Mouse (Mus musculus) lung, postnatal 0 days (tissue): Measurements from ENCODE around the gene Duox1. TPM values are rescaled to one million over a fixed set of nuclear protein-coding genes. Genes with fewer than 3 reads are reported as not detected.
A peak's percentile ranks its signal among the peaks of the same experiment; 100 is the strongest.
"Not testable (repeated sequence)": the region's sequence is repeated elsewhere in the genome, so short reads cannot be mapped to it uniquely, and the experiment has no call there.

Experiments used
- ATAC-seq: fragments of 200-750 bp; cut with Nextera tagmentation; 2 replicates; pipeline ENCODE4 v1.8.0; 2017; ENCODE audit warnings: moderate library complexity
- DNase-seq: peaks from one replicate; pipeline ENCODE4 v3.0.0-alpha.2; 2016; ENCODE audit warnings: low spot score
- H3K27ac ChIP-seq: fragments of 300-500 bp; sonication (generic); 2 replicates; pipeline ENCODE4 v1.5.1; 2014; ENCODE audit warnings: antibody characterized with exemption, mild to moderate bottlenecking, low read length, mixed read lengths
- H3K27me3 ChIP-seq: fragments of 300-500 bp; sonication (generic); replicated peaks from 2 replicates; pipeline ENCODE4 v1.6.1; 2014; ENCODE audit warnings: low read length, mixed read lengths; ENCODE audit not compliant: insufficient read depth
- H3K36me3 ChIP-seq: fragments of 300-500 bp; sonication (generic); 2 replicates; pipeline ENCODE4 v1.6.1; 2014; ENCODE audit warnings: low read length, mixed read lengths; ENCODE audit not compliant: insufficient read depth
- H3K4me1 ChIP-seq: fragments of 300-500 bp; sonication (generic); 2 replicates; pipeline ENCODE4 v1.6.1; 2014; ENCODE audit warnings: antibody characterized with exemption, low read depth, low read length, mixed read lengths; ENCODE audit not compliant: insufficient read depth
- H3K4me2 ChIP-seq: fragments of 300-500 bp; sonication (generic); replicated peaks from 2 replicates; pipeline ENCODE4 v1.6.1; 2014; ENCODE audit warnings: low read depth, mild to moderate bottlenecking, low read length, moderate library complexity, mixed read lengths
- H3K4me3 ChIP-seq: fragments of 300-500 bp; sonication (generic); 2 replicates; pipeline ENCODE4 v1.5.1; 2014; ENCODE audit warnings: low read depth, low read length
- H3K9ac ChIP-seq: fragments of 300-500 bp; sonication (generic); replicated peaks from 2 replicates; pipeline ENCODE4 v1.6.1; 2014; ENCODE audit warnings: low read depth, mild to moderate bottlenecking
- H3K9me3 ChIP-seq: fragments of 300-500 bp; sonication (generic); 2 replicates; pipeline ENCODE4 v1.6.1; 2016; ENCODE audit warnings: low read length, mixed read lengths
- CTCF ChIP-seq: IDR thresholded peaks from 2 replicates; pipeline ENCODE4 v1.5.1; 2016; ENCODE audit warnings: antibody characterized with exemption, mild to moderate bottlenecking
- EP300 ChIP-seq: IDR thresholded peaks from 2 replicates; pipeline ENCODE4 v1.6.1; 2016; ENCODE audit warnings: antibody characterized with exemption, mild to moderate bottlenecking, control low read depth
- WGBS: fragments of 180-500 bp; shearing (Covaris S2); extraction: QIAGEN DNeasy Blood & Tissue Kit; methylation state at CpG from one replicate; pipeline ENCODE4 v1.1.7; 2014; 5-methylcytosine and 5-hydroxymethylcytosine counted together
- polyA plus RNA-seq: library from polyadenylated mRNA; unstranded; fragments of >200 nt; fragmentation: Nextera tagmentation; extraction: Ambion mirVana; gene quantifications from 2 replicates; pipeline ENCODE4 v1.2.1, GENCODE M21; 2015

Duox1 gene
- polyA plus RNA-seq, 1 experiment from 2014 or later, result 0.06 TPM

GRCm38 (mm10) chr2:122380768-122381311 is 65.4 kb downstream of the Duox1 start:
- WGBS, result 11% methylated on average over 11 of the region's 11 CpGs
- H3K27me3 ChIP-seq, result no peaks in the 10 kb centered on the region
- no peaks in the 10 kb centered on the region for H3K36me3 ChIP-seq
- 0 out of 2 replicates have a peak overlapping the region, but pooled peaks have one; percentile 6 for H3K4me3 ChIP-seq
- no peaks in the 10 kb centered on the region for H3K9me3 ChIP-seq
- DNase-seq (peak; percentile 81), ATAC-seq (no peak)
- no peaks in the 10 kb centered on the region for H3K4me1 ChIP-seq
- H3K27ac ChIP-seq, result no peak overlapping the region
- H3K4me2 ChIP-seq, result peak overlapping the region; percentile 41
- H3K9ac ChIP-seq, result no peak overlapping the region
- TF ChIP-seq EP300, result no peak
- peak; percentile 77 for TF ChIP-seq CTCF

DNA sequence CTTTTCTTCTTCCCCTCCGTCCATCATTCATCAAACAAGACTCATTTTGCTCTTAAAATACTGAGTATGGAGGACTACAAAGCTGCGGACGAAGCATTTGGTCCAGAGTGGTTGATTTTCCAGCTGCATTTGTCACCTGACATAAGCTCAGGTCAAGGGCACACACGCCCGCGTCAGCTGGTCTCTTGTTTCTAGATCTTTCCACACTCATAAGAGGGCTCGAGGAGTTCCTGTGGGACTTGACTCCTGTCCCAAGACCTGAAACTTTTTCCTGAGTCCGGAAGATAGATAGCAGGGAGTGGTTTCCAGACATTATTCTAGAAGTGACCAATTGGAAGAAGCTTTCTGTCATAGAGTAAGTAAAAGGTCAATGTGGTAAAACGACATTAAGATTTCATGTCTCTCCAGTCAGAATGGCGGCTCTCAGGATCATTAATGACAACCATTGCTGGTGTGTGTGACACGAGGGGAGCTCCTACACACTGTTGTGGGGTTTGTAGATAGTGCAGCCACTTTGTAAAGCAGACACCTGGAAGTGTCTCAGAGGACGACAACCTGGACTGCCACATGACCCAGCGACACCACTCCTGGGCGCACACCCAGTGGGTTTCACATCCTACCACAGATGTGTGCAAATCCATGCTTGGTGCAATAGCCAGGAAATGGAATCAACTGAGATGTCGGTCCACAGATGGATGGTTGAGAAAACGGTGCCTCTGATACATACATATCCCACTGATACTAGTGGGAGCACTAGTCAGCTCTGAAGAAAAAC is 66.0 kb downstream of the Duox1 start:
- no peak overlapping the region for H3K4me2 ChIP-seq
- WGBS, result 55% methylated on average over 16 of the region's 16 CpGs
- H3K9ac ChIP-seq, result no peak overlapping the region
- no peaks in the 10 kb centered on the region for H3K36me3 ChIP-seq
- H3K4me3 ChIP-seq, result no peak overlapping the region
- H3K4me1 ChIP-seq, result no peaks in the 10 kb centered on the region
- H3K27ac ChIP-seq, result no peak overlapping the region
- TF ChIP-seq CTCF (no peak), EP300 (no peak)
- DNase-seq, result peak; percentile 48
- ATAC-seq, result no peak
- H3K9me3 ChIP-seq, result no peaks in the 10 kb centered on the region
- no peaks in the 10 kb centered on the region for H3K27me3 ChIP-seq

DNA sequence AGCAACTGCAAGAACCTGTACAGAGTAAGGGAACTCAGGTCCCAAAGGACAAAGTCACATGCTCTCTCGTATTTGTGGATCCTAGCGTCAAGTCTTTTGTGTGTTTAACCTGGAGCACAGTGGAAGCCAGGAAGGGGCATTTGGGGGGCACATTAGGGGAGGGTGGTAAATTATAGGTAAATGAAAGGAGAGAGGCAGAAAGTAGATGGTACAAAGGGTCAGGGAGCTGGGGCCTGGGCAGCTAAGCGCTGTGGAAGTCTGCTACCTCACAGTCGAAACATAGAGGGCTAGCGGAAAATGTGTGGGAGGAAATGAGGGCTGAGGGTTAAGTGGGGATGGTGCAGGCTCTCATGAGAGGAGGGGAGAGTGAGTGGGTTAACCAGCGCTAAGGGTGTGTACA is 66.6 kb downstream of the Duox1 start:
- no peak overlapping the region for H3K27ac ChIP-seq
- H3K4me1 ChIP-seq, result no peaks in the 10 kb centered on the region
- DNase-seq (no peak), ATAC-seq (no peak)
- TF ChIP-seq EP300, result no peak
- TF ChIP-seq CTCF, result no peak
- H3K9me3 ChIP-seq, result no peaks in the 10 kb centered on the region
- no peak overlapping the region for H3K4me2 ChIP-seq
- no peaks in the 10 kb centered on the region for H3K36me3 ChIP-seq
- no peak overlapping the region for H3K9ac ChIP-seq
- H3K27me3 ChIP-seq, result no peaks in the 10 kb centered on the region
- 75% methylated on average over 6 of the region's 6 CpGs for WGBS
- no peak overlapping the region for H3K4me3 ChIP-seq

- DNase-seq (no peak), ATAC-seq (no peak)
- WGBS, result 27% methylated on average over 3 of the region's 3 CpGs
- H3K27me3 ChIP-seq, result no peaks in the 10 kb centered on the region
- H3K27ac ChIP-seq, result no peak overlapping the region
- TF ChIP-seq EP300 (no peak), CTCF (peak; percentile 36)
- no peaks in the 10 kb centered on the region for H3K4me1 ChIP-seq
- H3K4me2 ChIP-seq, result no peak overlapping the region
- H3K9ac ChIP-seq, result no peak overlapping the region
- no peaks in the 10 kb centered on the region for H3K9me3 ChIP-seq
- no peak overlapping the region for H3K4me3 ChIP-seq
- no peaks in the 10 kb centered on the region for H3K36me3 ChIP-seq
Measured at GRCm38 (mm10) chr2:122385095-122385494, 69.6 kb downstream of the Duox1 start.

- H3K4me1 ChIP-seq, ATAC-seq, H3K36me3 ChIP-seq, H3K9ac ChIP-seq, H3K4me2 ChIP-seq, DNase-seq, H3K9me3 ChIP-seq, H3K27ac ChIP-seq, H3K27me3 ChIP-seq, H3K4me3 ChIP-seq: not testable (repeated sequence)
- 89% methylated on average over 3 of the region's 3 CpGs for WGBS
Measured at GRCm38 (mm10) chr2:122387135-122387534, 71.7 kb downstream of the Duox1 start.

- Histone ChIP-seq H3K4me2 (no peak overlapping the region), H3K36me3 (no peaks in the 10 kb centered on the region), H3K4me1 (no peaks in the 10 kb centered on the region), H3K9ac (no peak overlapping the region), H3K9me3 (no peaks in the 10 kb centered on the region), H3K27ac (no peak overlapping the region), H3K4me3 (no peak overlapping the region), H3K27me3 (no peaks in the 10 kb centered on the region)
- no peak for DNase-seq
- no peak for ATAC-seq
- WGBS, result 76% methylated on average over 1 of the region's 1 CpGs
- TF ChIP-seq EP300 (no peak), CTCF (no peak)
Measured at GRCm38 (mm10) chr2:122396150-122396549, 80.7 kb downstream of the Duox1 start.

Other genes with a start within 250 kb of the Duox1 start
- 4.1 and 4.3 TPM in 2 replicates for gene Spg11, start 197.3 kb upstream of the Duox1 start, polyA plus RNA-seq
- gene B2m, start 168.0 kb upstream of the Duox1 start, polyA plus RNA-seq, result 655 and 745 TPM in 2 replicates
- gene Trim69, start 155.0 kb upstream of the Duox1 start, polyA plus RNA-seq, result not detected in 2 replicates
- gene Patl2, start 129.5 kb upstream of the Duox1 start, polyA plus RNA-seq, result not detected in 2 replicates
- gene Terb2, start 129.4 kb upstream of the Duox1 start, polyA plus RNA-seq, result not detected in 2 replicates
- 46.2 and 48.6 TPM in 2 replicates for gene Sord, start 80.9 kb upstream of the Duox1 start, polyA plus RNA-seq
- 0.02 and 0.04 TPM in 2 replicates for gene Duox2, start 17.2 kb upstream of the Duox1 start, polyA plus RNA-seq
- 0.07 TPM in 1 of 2 replicates, not detected in the other for gene Duoxa2, start 16.8 kb upstream of the Duox1 start, polyA plus RNA-seq
- gene Duoxa1, start 1.9 kb upstream of the Duox1 start, polyA plus RNA-seq, result 0.21 TPM in 1 of 2 replicates, not detected in the other
- gene Shf, start 53.5 kb downstream of the Duox1 start, polyA plus RNA-seq, result 1.8 and 2.5 TPM in 2 replicates
- gene Slc28a2, start 110.8 kb downstream of the Duox1 start, polyA plus RNA-seq, result 0.10 and 0.17 TPM in 2 replicates
- not detected in 2 replicates for gene Gm14085, start 169.3 kb downstream of the Duox1 start, polyA plus RNA-seq